Mouse (Mus musculus): ENCODE results near the gene Cacna1g. TPM values are rescaled to one million over a fixed set of nuclear protein-coding genes. Genes with fewer than 3 reads are reported as not detected.

The Cacna1g gene
- polyA plus RNA-seq, 1 experiment from 2014 or later: 5.2 TPM

- ATAC-seq: no peak
- H3K27me3 ChIP-seq (replicated peaks): peaks cover 50% of the 10 kb centered on the region
Observed at GRCm38 (mm10) chr11:94475722-94476121, 1.7 kb upstream of the Cacna1g start.

GRCm38 (mm10) chr11:94474544-94474910, 529 bp upstream of the Cacna1g start:
- Histone ChIP-seq H3K27ac (0 out of 2 replicates have a peak overlapping the region, but pooled peaks have one; percentile 25), H3K9ac (no peak overlapping the region), H3K36me3 (no peaks in the 10 kb centered on the region), H3K27me3 (replicated peaks) (peaks cover 50% of the 10 kb centered on the region), H3K4me1 (replicated peaks) (peaks cover 41% of the 10 kb centered on the region), H3K9me3 (no peaks in the 10 kb centered on the region), H3K4me2 (replicated peaks) (peak overlapping the region; percentile 94), H3K4me3 (replicated peaks) (peak overlapping the region; percentile 75)
- ATAC-seq: no peak
- WGBS: 2% methylated on average over 11 of the region's 11 CpGs

More at GRCm38 (mm10) chr11:94475722-94476121, 1.7 kb upstream of the Cacna1g start:
- Histone ChIP-seq H3K36me3 (no peaks in the 10 kb centered on the region), H3K4me2 (replicated peaks) (no peak overlapping the region), H3K9me3 (no peaks in the 10 kb centered on the region), H3K27ac (no peak overlapping the region), H3K4me3 (replicated peaks) (no peak overlapping the region), H3K9ac (no peak overlapping the region), H3K4me1 (replicated peaks) (peaks cover 37% of the 10 kb centered on the region)
- 22% methylated on average over 11 of the region's 11 CpGs for WGBS

GRCm38 (mm10) chr11:94472916-94473706, 887 bp downstream of the Cacna1g start:
- peak; percentile 17; the same call in 1 of the 2 replicates for ATAC-seq
- under 1% methylated on average over 52 of the region's 52 CpGs for WGBS
- peak overlapping the region; percentile 94 for H3K4me2 ChIP-seq (replicated peaks)
- H3K4me3 ChIP-seq (replicated peaks): peak overlapping the region; percentile 75
- peak overlapping the region; percentile 92 for H3K27ac ChIP-seq
- H3K27me3 ChIP-seq (replicated peaks): peaks cover 50% of the 10 kb centered on the region
- peaks cover 56% of the 10 kb centered on the region for H3K4me1 ChIP-seq (replicated peaks)
- H3K9ac ChIP-seq: peak overlapping the region; percentile 78
- no peaks in the 10 kb centered on the region for H3K9me3 ChIP-seq
- H3K36me3 ChIP-seq: no peaks in the 10 kb centered on the region

- Histone ChIP-seq H3K36me3 (no peaks in the 10 kb centered on the region), H3K9ac (peak overlapping the region; percentile 78), H3K4me3 (replicated peaks) (peak overlapping the region; percentile 75), H3K9me3 (no peaks in the 10 kb centered on the region), H3K27me3 (replicated peaks) (peaks cover 46% of the 10 kb centered on the region), H3K4me1 (replicated peaks) (peaks cover 59% of the 10 kb centered on the region), H3K27ac (0 out of 2 replicates have a peak overlapping the region, but pooled peaks have one; percentile 17), H3K4me2 (replicated peaks) (peak overlapping the region; percentile 94)
- WGBS: 2% methylated on average over 15 of the region's 15 CpGs
- ATAC-seq: no peak
Observed at GRCm38 (mm10) chr11:94472585-94472915, 1.4 kb downstream of the Cacna1g start.

GRCm38 (mm10) chr11:94471740-94472584, 2.0 kb downstream of the Cacna1g start:
- Histone ChIP-seq H3K4me2 (replicated peaks) (peak overlapping the region; percentile 94), H3K36me3 (no peaks in the 10 kb centered on the region), H3K4me3 (replicated peaks) (peak overlapping the region; percentile 75), H3K9ac (peak overlapping the region; percentile 78), H3K27ac (0 out of 2 replicates have a peak overlapping the region, but pooled peaks have one; percentile 17), H3K27me3 (replicated peaks) (peaks cover 45% of the 10 kb centered on the region), H3K9me3 (no peaks in the 10 kb centered on the region), H3K4me1 (replicated peaks) (peaks cover 62% of the 10 kb centered on the region)
- no peak for ATAC-seq
- 19% methylated on average over 17 of the region's 17 CpGs for WGBS

GRCm38 (mm10) chr11:94470391-94470790, 3.6 kb downstream of the Cacna1g start:
- H3K4me3 ChIP-seq (replicated peaks): no peak overlapping the region
- peaks cover 58% of the 10 kb centered on the region for H3K4me1 ChIP-seq (replicated peaks)
- no peak for ATAC-seq
- H3K9me3 ChIP-seq: no peaks in the 10 kb centered on the region
- H3K27me3 ChIP-seq (replicated peaks): peaks cover 34% of the 10 kb centered on the region
- H3K9ac ChIP-seq: no peak overlapping the region
- H3K4me2 ChIP-seq (replicated peaks): peak overlapping the region; percentile 22
- H3K27ac ChIP-seq: 0 out of 2 replicates have a peak overlapping the region, but pooled peaks have one; percentile 40
- WGBS: 36% methylated on average over 6 of the region's 7 CpGs
- no peaks in the 10 kb centered on the region for H3K36me3 ChIP-seq

- no peak overlapping the region for H3K9ac ChIP-seq
- H3K36me3 ChIP-seq: no peaks in the 10 kb centered on the region
- H3K9me3 ChIP-seq: no peaks in the 10 kb centered on the region
- H3K27ac ChIP-seq: peak overlapping the region; percentile 48
- H3K27me3 ChIP-seq (replicated peaks): peaks cover 24% of the 10 kb centered on the region
- peaks cover 56% of the 10 kb centered on the region for H3K4me1 ChIP-seq (replicated peaks)
- ATAC-seq: no peak
- peak overlapping the region; percentile 31; the same call in 1 of the 2 replicates for H3K4me2 ChIP-seq (replicated peaks)
- WGBS: 34% methylated on average over 9 of the region's 9 CpGs
- H3K4me3 ChIP-seq (replicated peaks): no peak overlapping the region
Observed at GRCm38 (mm10) chr11:94469136-94470064, 4.6 kb downstream of the Cacna1g start.

GRCm38 (mm10) chr11:94468582-94469064, 5.4 kb downstream of the Cacna1g start:
- Histone ChIP-seq H3K4me2 (replicated peaks) (no peak overlapping the region), H3K4me3 (replicated peaks) (no peak overlapping the region), H3K27me3 (replicated peaks) (peaks cover 22% of the 10 kb centered on the region), H3K4me1 (replicated peaks) (peaks cover 55% of the 10 kb centered on the region), H3K36me3 (no peaks in the 10 kb centered on the region), H3K9me3 (no peaks in the 10 kb centered on the region), H3K9ac (no peak overlapping the region), H3K27ac (0 out of 2 replicates have a peak overlapping the region, but pooled peaks have one; percentile 48)
- 33% methylated on average over 4 of the region's 4 CpGs for WGBS
- no peak for ATAC-seq

GRCm38 (mm10) chr11:94466333-94466855, 7.6 kb downstream of the Cacna1g start:
- Histone ChIP-seq H3K27ac (no peak overlapping the region), H3K36me3 (no peaks in the 10 kb centered on the region), H3K27me3 (replicated peaks) (peaks cover 5% of the 10 kb centered on the region), H3K4me2 (replicated peaks) (no peak overlapping the region), H3K9me3 (no peaks in the 10 kb centered on the region), H3K4me1 (replicated peaks) (peaks cover 40% of the 10 kb centered on the region), H3K4me3 (replicated peaks) (no peak overlapping the region), H3K9ac (no peak overlapping the region)
- no peak for ATAC-seq
- WGBS: 87% methylated on average over 17 of the region's 17 CpGs

GRCm38 (mm10) chr11:94464170-94464569, 9.8 kb downstream of the Cacna1g start:
- Histone ChIP-seq H3K27ac (no peak overlapping the region), H3K36me3 (no peaks in the 10 kb centered on the region), H3K4me3 (replicated peaks) (no peak overlapping the region), H3K4me2 (replicated peaks) (no peak overlapping the region), H3K4me1 (replicated peaks) (peaks cover 28% of the 10 kb centered on the region), H3K27me3 (replicated peaks) (no peaks in the 10 kb centered on the region; the same call in 1 of the 2 replicates), H3K9ac (no peak overlapping the region), H3K9me3 (no peaks in the 10 kb centered on the region)
- 28% methylated on average over 2 of the region's 2 CpGs for WGBS
- ATAC-seq: no peak

- ATAC-seq: no peak
- H3K9me3 ChIP-seq: no peaks in the 10 kb centered on the region
Observed at GRCm38 (mm10) chr11:94461856-94462255, 12.1 kb downstream of the Cacna1g start.

More at GRCm38 (mm10) chr11:94461856-94462255, 12.1 kb downstream of the Cacna1g start:
- no peak overlapping the region for H3K4me2 ChIP-seq (replicated peaks)
- no peak overlapping the region for H3K27ac ChIP-seq
- H3K9ac ChIP-seq: no peak overlapping the region
- H3K4me3 ChIP-seq (replicated peaks): no peak overlapping the region
- H3K4me1 ChIP-seq (replicated peaks): peaks cover 11% of the 10 kb centered on the region; the same call in 1 of the 2 replicates
- H3K36me3 ChIP-seq: no peaks in the 10 kb centered on the region
- WGBS: 93% methylated on average over 11 of the region's 11 CpGs
- no peaks in the 10 kb centered on the region; the same call in 1 of the 2 replicates for H3K27me3 ChIP-seq (replicated peaks)
